Mouse (Mus musculus): ENCODE data around the gene Fgfr2. TPM values are rescaled to one million over a fixed set of nuclear protein-coding genes. Genes with fewer than 3 reads are reported as not detected.

Fgfr2 gene
- polyA plus RNA-seq, 1 experiment from 2014 or later, result 169 TPM

- no peak for ATAC-seq (ENCODE audit: insufficient number of reproducible peaks, insufficient read depth, low FRiP score, low read depth)
- Histone ChIP-seq H3K27me3 (ENCODE audit: control insufficient read depth, insufficient read depth, low read length) (no peaks in the 10 kb centered on the region), H3K9ac (replicated peaks; ENCODE audit: low read depth, low read length) (no peak overlapping the region), H3K27ac (ENCODE audit: low read length) (no peak overlapping the region), H3K4me1 (ENCODE audit: control insufficient read depth, insufficient read depth, low read length) (no peaks in the 10 kb centered on the region), H3K9me3 (ENCODE audit: control insufficient read depth, low read depth, low read length) (no peaks in the 10 kb centered on the region), H3K4me3 (ENCODE audit: low read depth, low read length) (no peak overlapping the region), H3K4me2 (replicated peaks; ENCODE audit: low read depth, low read length) (no peak overlapping the region), H3K36me3 (ENCODE audit: control insufficient read depth, insufficient read depth, low read length) (no peaks in the 10 kb centered on the region)
- 89% methylated on average over 8 of the region's 8 CpGs for WGBS
Measured at GRCm38 (mm10) chr7:130381387-130381951, 2741.7 kb downstream of the Fgfr2 start.

- H3K27ac ChIP-seq (ENCODE audit: low read length), result no peak overlapping the region
Measured at GRCm38 (mm10) chr7:130380769-130381355, 2742.3 kb downstream of the Fgfr2 start.

GRCm38 (mm10) chr7:130380367-130380766 is 2742.8 kb downstream of the Fgfr2 start:
- Histone ChIP-seq H3K4me2 (replicated peaks; ENCODE audit: low read depth, low read length) (no peak overlapping the region), H3K9me3 (ENCODE audit: control insufficient read depth, low read depth, low read length) (no peaks in the 10 kb centered on the region), H3K9ac (replicated peaks; ENCODE audit: low read depth, low read length) (no peak overlapping the region), H3K4me1 (ENCODE audit: control insufficient read depth, insufficient read depth, low read length) (no peaks in the 10 kb centered on the region), H3K27me3 (ENCODE audit: control insufficient read depth, insufficient read depth, low read length) (no peaks in the 10 kb centered on the region), H3K27ac (ENCODE audit: low read length) (no peak overlapping the region), H3K4me3 (ENCODE audit: low read depth, low read length) (no peak overlapping the region), H3K36me3 (ENCODE audit: control insufficient read depth, insufficient read depth, low read length) (no peaks in the 10 kb centered on the region)
- no peak for ATAC-seq (ENCODE audit: insufficient number of reproducible peaks, insufficient read depth, low FRiP score, low read depth)
- 92% methylated on average over 7 of the region's 7 CpGs for WGBS

More at GRCm38 (mm10) chr7:130380769-130381355, 2742.3 kb downstream of the Fgfr2 start:
- WGBS, result 85% methylated on average over 8 of the region's 8 CpGs
- Histone ChIP-seq H3K27me3 (ENCODE audit: control insufficient read depth, insufficient read depth, low read length) (no peaks in the 10 kb centered on the region), H3K4me2 (replicated peaks; ENCODE audit: low read depth, low read length) (no peak overlapping the region), H3K9me3 (ENCODE audit: control insufficient read depth, low read depth, low read length) (no peaks in the 10 kb centered on the region), H3K4me3 (ENCODE audit: low read depth, low read length) (no peak overlapping the region), H3K9ac (replicated peaks; ENCODE audit: low read depth, low read length) (no peak overlapping the region), H3K4me1 (ENCODE audit: control insufficient read depth, insufficient read depth, low read length) (no peaks in the 10 kb centered on the region), H3K36me3 (ENCODE audit: control insufficient read depth, insufficient read depth, low read length) (no peaks in the 10 kb centered on the region)
- ATAC-seq (ENCODE audit: insufficient number of reproducible peaks, insufficient read depth, low FRiP score, low read depth), result no peak

- 93% methylated on average over 5 of the region's 5 CpGs for WGBS
- H3K36me3 ChIP-seq (ENCODE audit: control insufficient read depth, insufficient read depth, low read length), result no peaks in the 10 kb centered on the region
- no peaks in the 10 kb centered on the region for H3K9me3 ChIP-seq (ENCODE audit: control insufficient read depth, low read depth, low read length)
- no peaks in the 10 kb centered on the region for H3K4me1 ChIP-seq (ENCODE audit: control insufficient read depth, insufficient read depth, low read length)
- H3K4me3 ChIP-seq (ENCODE audit: low read depth, low read length), result no peak overlapping the region
- no peak overlapping the region for H3K9ac ChIP-seq (replicated peaks; ENCODE audit: low read depth, low read length)
- H3K27me3 ChIP-seq (ENCODE audit: control insufficient read depth, insufficient read depth, low read length), result no peaks in the 10 kb centered on the region
- H3K4me2 ChIP-seq (replicated peaks; ENCODE audit: low read depth, low read length), result no peak overlapping the region
- ATAC-seq (ENCODE audit: insufficient number of reproducible peaks, insufficient read depth, low FRiP score, low read depth), result no peak
- no peak overlapping the region for H3K27ac ChIP-seq (ENCODE audit: low read length)
Measured at GRCm38 (mm10) chr7:130379886-130380285, 2743.3 kb downstream of the Fgfr2 start.

- Histone ChIP-seq H3K9me3 (ENCODE audit: control insufficient read depth, low read depth, low read length) (no peaks in the 10 kb centered on the region), H3K36me3 (ENCODE audit: control insufficient read depth, insufficient read depth, low read length) (no peaks in the 10 kb centered on the region), H3K4me1 (ENCODE audit: control insufficient read depth, insufficient read depth, low read length) (no peaks in the 10 kb centered on the region), H3K4me3 (ENCODE audit: low read depth, low read length) (no peak overlapping the region), H3K4me2 (replicated peaks; ENCODE audit: low read depth, low read length) (no peak overlapping the region), H3K9ac (replicated peaks; ENCODE audit: low read depth, low read length) (no peak overlapping the region), H3K27ac (ENCODE audit: low read length) (no peak overlapping the region), H3K27me3 (ENCODE audit: control insufficient read depth, insufficient read depth, low read length) (no peaks in the 10 kb centered on the region)
- WGBS, result 73% methylated on average over 3 of the region's 3 CpGs
- no peak for ATAC-seq (ENCODE audit: insufficient number of reproducible peaks, insufficient read depth, low FRiP score, low read depth)
Measured at GRCm38 (mm10) chr7:130378308-130378707, 2744.8 kb downstream of the Fgfr2 start.

- Histone ChIP-seq H3K9ac (replicated peaks; ENCODE audit: low read depth, low read length) (no peak overlapping the region), H3K4me3 (ENCODE audit: low read depth, low read length) (no peak overlapping the region), H3K27me3 (ENCODE audit: control insufficient read depth, insufficient read depth, low read length) (no peaks in the 10 kb centered on the region), H3K9me3 (ENCODE audit: control insufficient read depth, low read depth, low read length) (no peaks in the 10 kb centered on the region), H3K4me1 (ENCODE audit: control insufficient read depth, insufficient read depth, low read length) (no peaks in the 10 kb centered on the region), H3K36me3 (ENCODE audit: control insufficient read depth, insufficient read depth, low read length) (no peaks in the 10 kb centered on the region), H3K4me2 (replicated peaks; ENCODE audit: low read depth, low read length) (no peak overlapping the region), H3K27ac (ENCODE audit: low read length) (no peak overlapping the region)
- 89% methylated on average over 9 of the region's 9 CpGs for WGBS
- no peak for ATAC-seq (ENCODE audit: insufficient number of reproducible peaks, insufficient read depth, low FRiP score, low read depth)
Measured at GRCm38 (mm10) chr7:130374311-130374710, 2748.8 kb downstream of the Fgfr2 start.

GRCm38 (mm10) chr7:130368827-130369641 is 2754.1 kb downstream of the Fgfr2 start:
- 43% methylated on average over 24 of the region's 24 CpGs for WGBS
- Histone ChIP-seq H3K9ac (replicated peaks; ENCODE audit: low read depth, low read length) (no peak overlapping the region), H3K36me3 (ENCODE audit: control insufficient read depth, insufficient read depth, low read length) (no peaks in the 10 kb centered on the region), H3K4me1 (ENCODE audit: control insufficient read depth, insufficient read depth, low read length) (peaks cover 6% of the 10 kb centered on the region; the same call in 1 of the 2 replicates), H3K4me3 (ENCODE audit: low read depth, low read length) (no peak overlapping the region), H3K27me3 (ENCODE audit: control insufficient read depth, insufficient read depth, low read length) (no peaks in the 10 kb centered on the region), H3K9me3 (ENCODE audit: control insufficient read depth, low read depth, low read length) (no peaks in the 10 kb centered on the region), H3K4me2 (replicated peaks; ENCODE audit: low read depth, low read length) (no peak overlapping the region), H3K27ac (ENCODE audit: low read length) (no peak overlapping the region)
- no peak for ATAC-seq (ENCODE audit: insufficient number of reproducible peaks, insufficient read depth, low FRiP score, low read depth)

GRCm38 (mm10) chr7:130368036-130368826 is 2754.9 kb downstream of the Fgfr2 start:
- Histone ChIP-seq H3K27me3 (ENCODE audit: control insufficient read depth, insufficient read depth, low read length) (no peaks in the 10 kb centered on the region), H3K27ac (ENCODE audit: low read length) (no peak overlapping the region), H3K36me3 (ENCODE audit: control insufficient read depth, insufficient read depth, low read length) (no peaks in the 10 kb centered on the region), H3K9ac (replicated peaks; ENCODE audit: low read depth, low read length) (no peak overlapping the region), H3K4me2 (replicated peaks; ENCODE audit: low read depth, low read length) (no peak overlapping the region), H3K4me3 (ENCODE audit: low read depth, low read length) (no peak overlapping the region), H3K4me1 (ENCODE audit: control insufficient read depth, insufficient read depth, low read length) (peaks cover 6% of the 10 kb centered on the region; the same call in 1 of the 2 replicates), H3K9me3 (ENCODE audit: control insufficient read depth, low read depth, low read length) (no peaks in the 10 kb centered on the region)
- ATAC-seq (ENCODE audit: insufficient number of reproducible peaks, insufficient read depth, low FRiP score, low read depth), result no peak
- 56% methylated on average over 13 of the region's 13 CpGs for WGBS

All from stomach, embryonic 14.5 days (tissue).